Mouse (Mus musculus) hindbrain, embryonic 11.5 days (tissue): ENCODE results near the gene Znrd1. TPM values are rescaled to one million over a fixed set of nuclear protein-coding genes. Genes with fewer than 3 reads are reported as not detected.

ENCODE experiments used
- ATAC-seq: fragments of 200-750 bp; cut with Nextera tagmentation; 2 replicates; pipeline ENCODE4 v1.8.0; 2017; ENCODE audit warnings: mild to moderate bottlenecking, moderate TSS enrichment, moderate library complexity; ENCODE audit not compliant: low FRiP score
- DNase-seq: peaks from one replicate; pipeline ENCODE4 v3.0.0-alpha.2; 2015; ENCODE audit warnings: low spot score
- H3K27ac ChIP-seq: fragments of 300-500 bp; sonication (generic); 2 replicates; pipeline ENCODE4 v1.5.1; 2014; ENCODE audit warnings: mild to moderate bottlenecking, low read depth, low read length
- H3K27me3 ChIP-seq: fragments of 300-500 bp; sonication (generic); 2 replicates; pipeline ENCODE4 v1.6.1; 2014; ENCODE audit warnings: mild to moderate bottlenecking, low read length, moderate library complexity, mixed read lengths; ENCODE audit not compliant: control insufficient read depth, insufficient read depth
- H3K36me3 ChIP-seq: fragments of 300-500 bp; sonication (generic); 2 replicates; pipeline ENCODE4 v1.6.1; 2014; ENCODE audit warnings: mild to moderate bottlenecking, low read length, moderate library complexity, mixed read lengths; ENCODE audit not compliant: control insufficient read depth, insufficient read depth
- H3K4me1 ChIP-seq: fragments of 300-500 bp; sonication (generic); replicated peaks from 2 replicates; pipeline ENCODE4 v1.6.1; 2014; ENCODE audit warnings: low read length, mixed read lengths; ENCODE audit not compliant: control insufficient read depth, insufficient read depth
- H3K4me2 ChIP-seq: fragments of 300-500 bp; sonication (generic); replicated peaks from 2 replicates; pipeline ENCODE4 v1.6.1; 2014; ENCODE audit warnings: mild to moderate bottlenecking, low read depth, low read length
- H3K4me3 ChIP-seq: fragments of 300-500 bp; sonication (generic); 2 replicates; pipeline ENCODE4 v1.5.1; 2014; ENCODE audit warnings: low read depth, low read length
- H3K9ac ChIP-seq: fragments of 300-500 bp; sonication (generic); 2 replicates; pipeline ENCODE4 v1.6.1; 2014; ENCODE audit warnings: low read depth, low read length
- H3K9me3 ChIP-seq: fragments of 300-500 bp; sonication (generic); 2 replicates; pipeline ENCODE4 v1.6.1; 2016; ENCODE audit warnings: low read length; ENCODE audit not compliant: control insufficient read depth
- WGBS: fragments of 180-500 bp; shearing (Covaris S2); extraction: QIAGEN DNeasy Blood & Tissue Kit; methylation state at CpG from one replicate; pipeline ENCODE4 v1.1.7; 2014; 5-methylcytosine and 5-hydroxymethylcytosine counted together
- polyA plus RNA-seq: library from polyadenylated mRNA; unstranded; fragments of >200 nt; fragmentation: Nextera tagmentation; extraction: Ambion mirVana; gene quantifications from 2 replicates; pipeline ENCODE4 v1.2.1, GENCODE M21; 2014

Znrd1 gene
- polyA plus RNA-seq, 1 experiment from 2014 or later = 86.9 TPM

DNA sequence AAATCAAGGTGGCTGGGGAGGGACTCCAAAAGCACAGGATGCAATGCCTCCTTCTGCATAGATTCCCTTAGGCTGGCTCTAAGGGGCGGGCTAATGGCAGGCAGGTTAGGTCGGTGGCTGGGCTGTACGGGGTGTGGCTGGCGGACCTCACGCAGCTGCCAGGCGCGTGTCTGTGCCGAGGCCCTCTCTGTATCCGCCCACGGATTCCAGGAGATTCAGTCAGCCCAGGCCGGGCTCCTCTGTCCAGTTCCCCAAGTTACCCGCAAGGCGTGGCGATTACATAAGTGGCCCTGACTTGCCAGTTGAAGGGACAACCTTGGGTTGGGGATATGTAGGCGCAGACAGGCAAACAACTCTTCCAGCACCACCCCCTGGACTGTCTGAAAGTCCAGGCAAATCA is 38.1 kb downstream of the Znrd1 start:
- H3K4me1 ChIP-seq = no peaks in the 10 kb centered on the region
- no peaks in the 10 kb centered on the region for H3K9me3 ChIP-seq
- DNase-seq (no peak), ATAC-seq (no peak)
- H3K4me3 ChIP-seq = no peak overlapping the region
- no peaks in the 10 kb centered on the region for H3K27me3 ChIP-seq
- 46% methylated on average over 15 of the region's 15 CpGs for WGBS
- no peak overlapping the region for H3K4me2 ChIP-seq
- no peak overlapping the region for H3K9ac ChIP-seq
- no peaks in the 10 kb centered on the region for H3K36me3 ChIP-seq
- no peak overlapping the region for H3K27ac ChIP-seq

DNA sequence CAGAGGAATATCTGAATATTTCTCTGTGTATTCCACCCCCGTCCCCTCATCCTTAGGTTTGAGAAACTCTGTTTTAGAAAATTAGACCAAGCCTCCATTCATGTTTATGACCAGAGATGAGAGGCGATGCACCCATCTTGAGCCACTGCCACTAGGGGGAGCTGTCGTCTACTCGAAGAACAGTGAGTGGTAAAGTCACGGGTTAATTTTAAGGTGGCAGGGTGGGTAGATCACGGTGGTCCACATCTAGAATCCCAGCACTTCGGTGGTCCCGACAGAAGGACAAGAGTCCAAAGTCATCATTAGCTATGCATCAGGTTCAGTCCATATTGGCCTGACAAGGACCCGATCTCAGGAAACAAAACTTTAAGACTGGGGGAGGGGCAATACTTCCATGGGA is 43.3 kb downstream of the Znrd1 start:
- peak; percentile 27; the same call in 1 of the 2 replicates for ATAC-seq
- WGBS = 14% methylated on average over 9 of the region's 9 CpGs
- H3K4me2 ChIP-seq = no peak overlapping the region
- H3K36me3 ChIP-seq = no peaks in the 10 kb centered on the region
- no peak overlapping the region for H3K4me3 ChIP-seq
- DNase-seq = peak; percentile 78
- H3K27ac ChIP-seq = no peak overlapping the region
- H3K4me1 ChIP-seq = no peaks in the 10 kb centered on the region
- H3K9ac ChIP-seq = no peak overlapping the region
- no peaks in the 10 kb centered on the region for H3K27me3 ChIP-seq
- no peaks in the 10 kb centered on the region for H3K9me3 ChIP-seq

- Histone ChIP-seq H3K9ac (no peak overlapping the region), H3K4me2 (no peak overlapping the region), H3K4me1 (no peaks in the 10 kb centered on the region), H3K27ac (no peak overlapping the region), H3K4me3 (no peak overlapping the region), H3K27me3 (no peaks in the 10 kb centered on the region), H3K36me3 (no peaks in the 10 kb centered on the region), H3K9me3 (no peaks in the 10 kb centered on the region)
- peak; percentile 43; the same call in 1 of the 2 replicates for ATAC-seq
- peak; percentile 84 for DNase-seq
- 12% methylated on average over 2 of the region's 2 CpGs for WGBS
These were observed 44.3 kb downstream of the Znrd1 start for GRCm38 (mm10) chr17:36914108-36914507.

GRCm38 (mm10) chr17:36912031-36912430 is 46.3 kb downstream of the Znrd1 start:
- Histone ChIP-seq H3K27ac (no peak overlapping the region), H3K4me2 (no peak overlapping the region), H3K27me3 (no peaks in the 10 kb centered on the region), H3K9ac (no peak overlapping the region), H3K9me3 (no peaks in the 10 kb centered on the region), H3K4me3 (no peak overlapping the region), H3K36me3 (no peaks in the 10 kb centered on the region), H3K4me1 (no peaks in the 10 kb centered on the region)
- no peak for DNase-seq
- no peak for ATAC-seq
- 76% methylated on average over 2 of the region's 2 CpGs for WGBS

DNA sequence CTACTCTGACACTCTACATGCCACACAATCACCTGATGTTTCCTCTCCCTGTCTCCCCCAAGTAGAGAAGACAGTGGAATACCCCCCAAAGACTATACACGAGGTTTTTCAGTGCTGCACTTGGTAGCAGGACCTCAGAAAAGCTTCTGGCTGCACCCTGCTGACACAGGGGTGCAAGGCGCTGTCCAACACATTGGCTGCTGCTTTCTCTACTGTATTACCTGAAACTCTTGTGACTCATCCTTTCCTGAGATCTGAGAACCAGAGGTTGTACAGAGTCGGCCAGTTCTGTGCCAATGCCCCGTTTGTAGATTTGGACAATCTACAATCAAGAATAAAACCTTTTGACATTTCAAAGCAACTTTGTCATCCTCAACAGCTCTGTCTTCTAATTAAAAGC is 48.6 kb downstream of the Znrd1 start:
- no peaks in the 10 kb centered on the region for H3K9me3 ChIP-seq
- H3K27me3 ChIP-seq = no peaks in the 10 kb centered on the region
- no peaks in the 10 kb centered on the region for H3K36me3 ChIP-seq
- H3K4me3 ChIP-seq = no peak overlapping the region
- H3K27ac ChIP-seq = no peak overlapping the region
- WGBS = 51% methylated on average over 4 of the region's 4 CpGs
- no peaks in the 10 kb centered on the region for H3K4me1 ChIP-seq
- no peak for DNase-seq
- no peak overlapping the region for H3K4me2 ChIP-seq
- no peak for ATAC-seq
- no peak overlapping the region for H3K9ac ChIP-seq

DNA sequence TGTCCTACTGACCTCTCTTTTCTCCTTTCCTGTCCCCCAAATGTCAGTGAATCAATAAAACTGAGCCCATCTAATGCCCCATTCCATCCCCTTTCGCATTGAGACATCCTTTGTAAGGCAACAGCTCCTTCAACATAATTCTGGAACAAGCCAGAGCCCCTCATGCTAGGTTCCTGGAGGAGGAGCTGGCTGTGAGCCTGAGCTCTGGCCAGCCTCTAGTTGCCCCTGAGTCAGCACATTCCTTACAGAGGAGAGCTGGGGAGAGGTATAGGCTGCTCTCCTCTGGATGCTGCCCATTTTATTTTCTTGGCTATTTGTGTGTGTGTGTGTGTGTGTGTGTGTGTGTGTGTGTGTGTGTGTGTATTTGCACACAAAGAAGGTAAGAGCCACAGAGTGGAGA is 50.1 kb downstream of the Znrd1 start:
- WGBS = 48% methylated on average over 1 of the region's 1 CpGs
- Histone ChIP-seq H3K27ac (no peak overlapping the region), H3K4me2 (no peak overlapping the region), H3K27me3 (no peaks in the 10 kb centered on the region), H3K36me3 (no peaks in the 10 kb centered on the region), H3K9ac (no peak overlapping the region), H3K9me3 (no peaks in the 10 kb centered on the region), H3K4me3 (no peak overlapping the region), H3K4me1 (no peaks in the 10 kb centered on the region)
- no peak for ATAC-seq
- DNase-seq = peak; percentile 2

Other genes with a start within 250 kb of the Znrd1 start
- gene H2-M10.5, start 185.6 kb downstream of the Znrd1 start, polyA plus RNA-seq = not detected in 2 replicates
- not detected in 2 replicates for gene H2-M10.6, start 146.4 kb downstream of the Znrd1 start, polyA plus RNA-seq
- 34.9 and 35.2 TPM in 2 replicates for gene Trim26, start 121.4 kb downstream of the Znrd1 start, polyA plus RNA-seq
- gene Trim15, start 91.3 kb downstream of the Znrd1 start, polyA plus RNA-seq = 0.48 and 0.70 TPM in 2 replicates
- gene Trim10, start 89.0 kb downstream of the Znrd1 start, polyA plus RNA-seq = 6.6 and 6.7 TPM in 2 replicates
- gene Trim40, start 68.4 kb downstream of the Znrd1 start, polyA plus RNA-seq = not detected in 2 replicates
- gene Trim31, start 60.4 kb downstream of the Znrd1 start, polyA plus RNA-seq = not detected in 2 replicates
- gene Rnf39, start 15.6 kb downstream of the Znrd1 start, polyA plus RNA-seq = 0.34 and 1.4 TPM in 2 replicates
- gene Ppp1r11, start 6.8 kb downstream of the Znrd1 start, polyA plus RNA-seq = 161 and 165 TPM in 2 replicates
- gene Znrd1as, start within 50 bp of the Znrd1 start, polyA plus RNA-seq = 9.6 and 9.8 TPM in 2 replicates
- gene 2410137M14Rik, start 22.7 kb upstream of the Znrd1 start, polyA plus RNA-seq = not detected in 2 replicates
- 0.86 and 1.1 TPM in 2 replicates for gene H2-M5, start 31.0 kb upstream of the Znrd1 start, polyA plus RNA-seq
- gene Zfp57, start 42.6 kb upstream of the Znrd1 start, polyA plus RNA-seq = 137 and 153 TPM in 2 replicates
- 0.39 and 0.61 TPM in 2 replicates for gene Mog, start 64.8 kb upstream of the Znrd1 start, polyA plus RNA-seq
- 16.8 and 24.8 TPM in 2 replicates for gene Gabbr1, start 87.4 kb upstream of the Znrd1 start, polyA plus RNA-seq
- 0.06 TPM in 1 of 2 replicates, not detected in the other for gene Olfr90, start 129.9 kb upstream of the Znrd1 start, polyA plus RNA-seq
- 0.08 TPM in 1 of 2 replicates, not detected in the other for gene Olfr91, start 139.7 kb upstream of the Znrd1 start, polyA plus RNA-seq
- gene Olfr92, start 161.5 kb upstream of the Znrd1 start, polyA plus RNA-seq = not detected in 2 replicates
- not detected in 2 replicates for gene Olfr93, start 202.9 kb upstream of the Znrd1 start, polyA plus RNA-seq
- not detected in 2 replicates for gene Ubd, start 235.3 kb upstream of the Znrd1 start, polyA plus RNA-seq
- gene Olfr94, start 242.4 kb upstream of the Znrd1 start, polyA plus RNA-seq = not detected in 2 replicates